Mouse (Mus musculus): ENCODE results near the gene Zmiz1.

The Zmiz1 gene

DNA sequence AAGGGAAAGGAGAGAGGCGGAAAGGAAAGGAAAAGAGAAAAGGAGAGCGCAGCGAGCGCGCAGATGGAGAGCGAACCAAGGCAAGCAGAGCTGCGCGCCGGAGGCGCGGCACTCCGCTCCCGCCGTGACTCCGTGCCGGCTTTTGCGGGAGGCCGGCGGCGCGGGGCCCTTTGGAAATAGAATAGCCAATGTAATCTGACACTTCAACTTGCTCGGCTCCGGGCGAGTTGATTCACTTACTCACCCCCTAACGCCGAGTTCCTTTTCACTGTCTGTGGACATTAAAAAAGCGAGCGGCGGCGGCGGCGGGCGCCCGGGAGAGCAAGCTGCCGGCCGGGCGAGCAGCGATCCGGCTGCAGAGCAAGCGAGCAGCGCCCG, at the start of gene Zmiz1:
Gene Zmiz1, plus strand, starts transcription at position 170 of the 378 bp plus-strand sequence.
- DNase-seq (ENCODE audit: low spot score in 2 of 2), result peak; percentile 85 to 87

DNA sequence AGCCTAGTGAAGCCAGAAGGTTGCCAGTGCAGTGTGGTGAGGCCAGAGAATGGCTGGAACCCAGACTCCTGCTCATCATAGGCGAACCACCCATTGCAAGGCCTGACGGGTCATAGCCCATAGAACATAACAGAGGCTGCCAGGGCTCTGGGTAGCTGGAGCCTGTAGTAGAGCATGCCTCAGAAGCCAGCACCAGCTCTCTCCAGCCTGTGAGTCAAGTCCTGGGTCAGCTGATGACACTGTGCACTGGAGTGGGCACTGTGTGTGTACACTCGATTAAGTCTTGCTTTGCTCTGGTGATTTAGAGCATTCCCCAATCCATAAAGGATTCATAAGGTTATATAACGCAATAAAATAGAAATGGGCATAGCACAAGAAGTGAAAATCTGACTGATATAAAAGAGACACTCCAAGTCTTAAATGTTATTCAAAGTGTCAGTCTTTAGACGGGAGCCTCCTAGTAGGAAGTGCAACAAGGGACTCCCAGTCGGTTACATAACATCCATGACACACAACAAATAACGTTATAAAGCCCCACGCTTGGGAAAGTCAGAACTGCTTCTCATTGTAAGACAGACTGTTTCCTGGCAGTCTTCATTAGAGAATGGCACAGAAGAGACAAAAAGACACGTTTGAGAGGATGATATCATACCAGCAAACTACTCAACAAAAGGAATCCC, 47.0 kb upstream of the Zmiz1 start:
- DNase-seq (ENCODE audit: low spot score in 2 of 2), result no peak

DNA sequence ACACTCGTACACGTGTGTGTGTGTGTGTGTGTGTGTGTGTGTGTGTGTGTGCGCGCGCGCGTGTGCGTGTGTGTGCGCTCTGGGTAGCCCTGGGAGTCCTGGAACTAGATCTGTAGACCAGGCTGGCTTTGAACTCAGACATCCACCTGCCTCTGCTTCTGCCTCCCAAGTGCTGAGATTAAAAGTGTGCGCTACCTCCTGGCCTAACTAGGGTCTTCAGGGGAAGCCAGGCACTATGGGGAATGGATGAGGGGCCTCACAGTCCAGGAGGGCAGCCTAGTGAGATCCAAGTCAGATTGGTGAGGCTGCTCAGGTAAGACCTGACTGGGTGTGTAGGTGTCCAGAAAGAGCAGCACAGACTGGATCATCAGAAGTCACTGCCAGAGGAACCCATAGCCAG, 46.2 kb upstream of the Zmiz1 start:
- DNase-seq (ENCODE audit: low spot score in 2 of 2), result no peak

DNA sequence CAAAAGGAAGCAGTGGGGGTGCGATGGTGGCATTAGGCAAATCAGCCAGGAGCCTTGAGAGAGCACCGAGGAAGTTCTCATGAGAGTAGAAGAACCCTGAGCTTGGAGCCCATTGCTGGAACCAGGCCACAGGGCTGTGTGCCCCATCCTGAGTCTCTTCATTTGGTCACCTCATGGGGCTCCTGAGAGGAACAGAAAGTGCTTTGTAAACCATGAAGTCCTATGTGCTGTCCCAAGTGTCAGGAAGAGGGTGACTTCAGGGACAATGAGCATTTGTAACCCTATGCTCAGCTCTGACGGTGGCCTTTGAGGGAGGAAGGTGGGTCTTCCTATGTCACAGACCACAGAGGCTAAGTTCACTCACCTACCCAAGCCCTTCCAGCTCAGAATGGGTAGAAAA, 45.5 kb upstream of the Zmiz1 start:
- DNase-seq (ENCODE audit: low spot score in 2 of 2), result no peak

DNA sequence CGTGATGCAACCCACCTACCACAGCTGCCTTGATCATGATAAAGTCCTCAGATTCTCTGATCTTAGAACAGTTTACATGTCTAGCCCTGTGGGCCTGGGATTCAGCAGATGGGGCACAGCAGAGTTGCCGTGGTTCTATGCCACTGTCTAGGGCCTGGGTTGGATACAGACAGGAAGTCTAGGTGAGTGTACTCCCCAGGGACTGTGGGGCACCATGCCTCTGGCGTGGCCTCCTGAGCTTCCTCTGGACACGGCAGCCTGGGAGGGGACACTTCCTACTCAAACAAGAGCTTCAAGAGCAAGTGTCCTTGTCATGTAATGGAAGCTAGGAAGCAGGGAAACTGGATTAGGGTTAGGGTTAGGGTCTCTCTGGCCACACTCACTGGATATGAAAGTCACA, 44.9 kb upstream of the Zmiz1 start:
- no peak for DNase-seq (ENCODE audit: low spot score in 2 of 2)

DNA sequence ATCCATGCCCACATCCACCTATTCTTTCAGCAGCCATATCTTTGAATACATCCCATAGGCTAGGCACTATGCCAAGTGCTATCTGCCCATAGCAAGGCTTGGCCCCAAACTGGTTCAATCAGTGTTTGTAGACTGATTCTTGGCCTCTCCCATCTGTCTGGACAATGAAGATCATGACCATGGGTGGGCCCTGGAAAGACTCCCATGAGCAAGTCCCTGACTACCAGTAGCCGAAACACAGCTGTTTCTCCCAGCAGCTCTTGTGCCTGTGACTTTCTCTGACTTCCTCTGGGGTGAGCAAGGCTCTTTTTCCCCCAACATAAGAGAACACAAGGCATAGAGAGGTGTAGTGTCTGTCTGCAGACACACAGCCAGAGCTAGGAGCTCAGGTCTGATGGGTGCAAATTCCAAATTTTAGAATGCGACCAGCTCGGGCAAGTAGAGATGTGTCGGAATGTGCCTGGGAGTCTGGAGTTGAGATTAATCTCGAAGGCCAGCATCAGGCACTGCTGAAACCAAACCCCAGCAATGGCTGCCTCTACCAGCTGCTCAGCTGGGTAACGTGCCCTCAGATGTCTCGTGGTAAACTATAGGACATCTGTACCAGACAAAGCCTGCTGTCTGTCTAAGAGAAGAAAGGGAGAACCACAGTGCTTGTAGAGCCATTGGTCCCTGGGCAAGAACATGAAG, 38.8 kb upstream of the Zmiz1 start:
- DNase-seq (ENCODE audit: low spot score in 2 of 2), result no peak

DNA sequence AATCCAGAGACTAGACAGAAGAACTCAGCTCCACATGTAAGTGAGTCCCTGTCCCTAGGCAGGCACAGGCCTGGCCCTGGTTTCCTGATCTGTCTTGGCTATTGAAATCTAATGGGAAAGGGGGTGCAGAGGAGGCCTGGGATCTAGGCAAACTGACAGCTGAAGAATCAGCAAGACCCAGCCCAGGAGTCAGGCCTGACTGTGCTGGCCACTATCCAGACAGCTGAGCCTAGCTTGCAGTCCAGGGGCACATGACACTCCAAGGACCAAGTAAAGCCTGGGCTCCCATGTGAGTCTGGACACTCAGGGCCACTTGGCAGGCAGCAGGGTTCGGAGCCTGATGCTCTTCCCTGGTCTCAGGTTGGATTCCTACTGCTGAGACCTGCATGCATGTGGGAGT, 38.0 kb upstream of the Zmiz1 start:
- no peak for DNase-seq (ENCODE audit: low spot score in 2 of 2)

DNA sequence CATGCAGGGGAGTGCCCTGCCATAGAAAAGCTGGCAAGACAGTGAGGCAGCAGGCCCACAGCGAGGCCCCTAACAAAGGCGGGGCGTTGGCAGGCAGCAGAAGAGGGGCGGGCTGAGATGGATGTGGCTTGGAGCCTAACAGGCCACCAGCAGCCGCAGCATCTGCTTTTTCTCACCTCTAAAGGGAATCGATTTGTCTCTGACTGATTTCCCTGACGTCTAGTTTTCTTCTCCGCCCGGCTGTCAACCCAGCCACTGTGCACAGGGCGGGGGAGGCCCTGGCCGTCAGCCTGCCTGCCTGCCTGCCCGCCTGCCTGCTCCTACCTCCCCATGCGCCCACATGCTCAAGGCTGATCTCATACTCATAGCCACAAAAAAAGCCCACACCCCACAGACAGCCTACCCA, 37.4 kb upstream of the Zmiz1 start:
- DNase-seq (ENCODE audit: low spot score in 2 of 2), result no peak

DNA sequence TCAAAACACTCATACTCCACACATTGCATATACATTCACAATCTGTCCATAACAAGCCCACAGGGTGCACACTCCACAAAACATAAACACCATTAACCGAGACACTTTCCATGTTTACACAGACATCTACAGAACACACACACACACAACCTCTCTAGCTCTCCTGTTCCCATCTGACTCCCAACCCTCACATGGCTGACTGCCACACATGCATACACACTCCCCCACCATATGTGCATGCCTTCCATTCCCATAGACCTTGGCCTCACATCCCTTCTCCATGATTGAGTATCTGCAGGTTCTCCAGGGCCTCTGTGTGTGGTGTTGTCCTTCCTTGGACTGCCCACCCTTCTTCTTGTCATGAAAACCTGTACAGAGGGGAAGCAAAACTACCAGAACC, 36.0 kb upstream of the Zmiz1 start:
- DNase-seq (ENCODE audit: low spot score in 2 of 2), result no peak

DNA sequence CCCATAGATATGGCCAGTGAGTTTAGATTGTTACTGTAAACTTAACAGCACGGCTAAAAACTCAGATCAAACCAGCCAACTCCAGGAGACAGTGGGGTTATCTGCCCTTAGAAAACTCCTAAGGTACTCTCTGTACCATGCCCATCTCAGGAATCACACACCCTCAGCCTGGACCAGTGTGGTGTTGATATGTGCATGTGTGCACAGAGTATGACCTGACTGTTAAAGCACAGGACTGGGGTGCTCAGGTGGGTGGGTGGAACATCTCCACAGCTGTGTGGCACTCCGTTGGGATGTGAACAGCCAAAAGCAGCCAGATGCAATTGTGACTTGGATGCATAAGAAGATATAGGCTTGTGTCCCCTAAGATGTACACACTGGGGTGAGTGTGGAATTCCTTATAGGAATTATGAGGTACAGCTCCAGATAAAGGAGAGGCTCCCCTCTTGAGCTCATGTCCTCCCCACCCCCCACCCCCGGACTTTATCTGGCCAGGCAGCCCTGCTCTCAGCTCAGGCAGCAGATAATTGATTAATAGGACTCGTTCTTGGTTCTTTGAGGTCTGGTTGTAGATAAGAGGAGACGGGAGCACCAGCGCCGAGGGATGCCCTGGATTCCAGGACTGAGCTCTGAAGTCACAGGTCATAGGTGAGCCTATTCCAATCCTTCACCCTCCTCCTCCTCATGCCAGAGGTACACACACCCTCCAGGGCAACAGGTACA, 35.1 kb upstream of the Zmiz1 start:
- no peak for DNase-seq (ENCODE audit: low spot score in 2 of 2)

DNA sequence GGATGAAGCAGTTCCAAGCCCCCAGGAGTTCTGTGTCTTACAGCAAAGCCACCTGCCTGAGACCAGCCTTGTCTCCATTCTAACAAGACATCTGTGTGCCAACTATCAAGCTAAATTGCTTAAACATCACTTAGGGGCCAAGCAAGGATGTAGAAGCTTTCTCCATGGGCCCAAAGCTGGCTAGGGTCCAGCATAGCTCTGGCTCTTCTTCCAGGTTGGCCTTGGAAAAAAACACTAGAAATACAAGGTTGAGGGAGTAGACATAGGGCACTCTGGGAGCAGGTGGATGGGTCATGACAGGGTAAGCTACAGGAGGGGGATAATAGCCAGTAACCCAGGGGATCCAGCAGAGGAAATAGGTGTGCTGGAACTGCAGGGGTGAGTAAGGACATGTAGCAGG, 20.7 kb upstream of the Zmiz1 start:
- no peak for DNase-seq (ENCODE audit: low spot score in 2 of 2)

DNA sequence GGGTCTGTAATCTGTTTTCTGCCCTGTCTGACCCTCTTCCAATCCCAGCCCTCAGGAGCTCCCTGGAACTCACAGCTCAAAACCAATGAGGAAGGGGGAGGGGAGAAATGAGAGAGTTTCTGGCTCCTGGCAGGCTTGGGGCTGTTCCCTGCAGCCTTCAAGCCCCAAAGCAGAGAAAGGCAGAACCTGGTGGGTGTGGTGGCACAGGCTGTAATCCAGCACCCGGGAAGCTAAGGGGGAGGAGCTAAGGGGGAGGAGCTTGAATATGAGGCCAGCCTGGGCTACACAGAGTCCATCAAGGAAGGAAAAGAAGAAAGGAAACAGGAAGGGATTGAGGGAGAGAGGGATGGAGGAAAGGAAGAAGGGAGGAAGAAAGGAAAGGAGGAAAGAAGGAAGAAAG, 18.9 kb upstream of the Zmiz1 start:
- no peak for DNase-seq (ENCODE audit: low spot score in 2 of 2)

DNA sequence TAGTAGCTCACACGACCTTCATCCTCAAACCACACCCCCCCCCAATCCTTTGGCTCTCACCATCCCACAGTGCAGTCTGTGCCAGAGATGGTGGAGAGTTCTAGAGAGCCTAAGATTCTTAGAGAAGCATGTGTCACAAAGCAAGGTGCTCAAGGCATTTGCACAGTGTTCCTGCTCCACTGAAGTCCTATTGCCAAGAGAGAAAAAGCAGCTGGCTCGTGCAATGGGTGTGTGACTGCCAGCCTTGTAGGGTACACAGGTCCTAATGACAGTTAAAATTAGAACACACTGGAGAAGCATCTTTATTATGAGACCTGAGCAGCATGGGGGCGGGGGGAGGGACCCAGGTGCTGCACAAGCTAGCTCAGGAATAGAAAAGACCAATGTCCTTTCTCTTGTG, 18.2 kb upstream of the Zmiz1 start:
- DNase-seq (ENCODE audit: low spot score in 2 of 2), result no peak

DNA sequence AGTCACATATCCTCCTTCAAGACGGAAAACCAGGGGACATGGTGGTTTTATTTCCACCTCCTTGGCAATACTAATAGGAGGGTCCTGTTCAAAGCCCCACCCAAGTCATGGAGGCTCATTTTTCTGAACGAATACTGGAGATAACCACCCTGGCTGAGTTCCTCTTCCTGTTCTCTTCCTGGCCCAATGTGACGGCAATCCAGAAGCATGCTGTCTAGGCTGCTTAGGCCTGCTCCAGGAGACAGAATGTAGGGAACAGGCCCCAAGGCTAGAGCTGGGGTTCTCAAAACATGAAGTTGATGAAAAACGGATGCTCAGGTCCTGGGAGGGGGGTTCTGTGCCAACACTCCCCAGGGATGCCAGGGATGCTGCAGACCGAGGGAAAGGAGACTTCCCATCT, 17.5 kb upstream of the Zmiz1 start:
- DNase-seq (ENCODE audit: low spot score in 2 of 2), result no peak

DNA sequence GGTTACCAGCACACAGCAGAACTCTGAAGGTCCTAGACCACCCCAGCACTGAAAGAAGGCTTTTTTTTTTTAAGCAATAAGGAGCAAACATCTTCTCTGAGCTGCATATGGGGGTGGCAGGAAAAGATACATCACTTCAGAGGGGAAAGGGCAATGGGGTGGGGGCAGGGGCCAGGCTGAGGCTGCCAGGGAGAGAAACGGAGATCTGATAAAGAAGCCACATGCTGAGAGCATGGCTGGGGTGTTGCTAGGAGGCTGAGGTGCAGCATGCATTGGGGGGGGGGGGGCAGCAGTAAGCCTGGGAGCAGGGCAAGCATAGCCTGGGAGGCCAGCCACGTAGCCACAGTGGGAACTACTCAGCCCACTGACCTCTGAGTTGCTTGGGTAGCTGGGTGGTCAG, 16.3 kb upstream of the Zmiz1 start:
- no peak for DNase-seq (ENCODE audit: low spot score in 2 of 2)

DNA sequence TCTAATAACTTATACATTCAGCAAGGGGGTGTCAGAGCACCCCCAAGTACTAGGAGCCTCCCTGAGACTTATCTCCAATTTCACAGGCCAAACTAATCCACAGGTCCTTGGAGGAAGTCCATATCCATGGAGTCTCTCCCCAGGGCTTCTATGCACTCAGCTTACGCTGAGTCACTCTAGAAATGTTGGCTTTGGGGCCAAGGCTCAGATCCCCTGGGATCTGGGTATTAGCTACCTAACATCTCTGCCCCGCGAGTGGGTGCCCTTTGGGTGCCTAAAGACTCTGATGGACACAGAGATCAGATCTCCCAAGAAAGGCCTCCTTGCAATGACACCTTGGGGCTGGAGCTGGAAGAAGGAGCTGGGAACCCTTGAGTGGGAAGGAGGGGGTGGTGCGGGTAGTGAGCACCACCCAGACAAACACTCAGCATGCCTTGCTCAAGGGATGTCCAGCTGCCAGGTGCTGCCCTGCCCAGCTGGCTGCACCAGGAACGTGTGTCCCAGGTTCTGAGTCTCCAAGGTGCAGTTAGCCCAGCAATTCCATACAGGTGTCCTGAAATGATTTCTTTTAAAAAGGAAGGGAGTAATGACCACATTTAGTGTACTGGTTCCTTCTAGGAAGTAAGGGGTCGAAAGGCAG, 11.7 kb upstream of the Zmiz1 start:
- DNase-seq (ENCODE audit: low spot score in 2 of 2), result no peak

DNA sequence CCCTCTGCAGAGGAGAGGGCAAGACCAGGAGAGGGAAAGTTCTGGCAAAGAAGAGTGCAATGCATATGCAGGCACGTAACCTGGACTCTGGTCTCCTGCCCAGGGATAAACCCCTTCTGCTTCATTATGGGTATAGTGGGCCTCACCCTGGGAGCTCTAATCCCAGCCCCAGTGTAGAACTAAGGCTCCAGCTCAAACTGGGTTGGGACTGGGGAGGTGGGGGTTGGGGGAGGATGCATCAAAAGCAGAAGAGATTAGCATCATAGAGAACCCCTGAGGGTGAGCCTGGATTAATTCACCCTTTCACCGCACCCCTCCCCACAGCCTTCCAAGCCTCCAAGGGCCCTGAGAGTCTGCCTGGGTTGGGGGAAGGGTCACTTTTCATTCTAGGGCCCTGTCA, 10.5 kb upstream of the Zmiz1 start:
- no peak for DNase-seq (ENCODE audit: low spot score in 2 of 2)

DNA sequence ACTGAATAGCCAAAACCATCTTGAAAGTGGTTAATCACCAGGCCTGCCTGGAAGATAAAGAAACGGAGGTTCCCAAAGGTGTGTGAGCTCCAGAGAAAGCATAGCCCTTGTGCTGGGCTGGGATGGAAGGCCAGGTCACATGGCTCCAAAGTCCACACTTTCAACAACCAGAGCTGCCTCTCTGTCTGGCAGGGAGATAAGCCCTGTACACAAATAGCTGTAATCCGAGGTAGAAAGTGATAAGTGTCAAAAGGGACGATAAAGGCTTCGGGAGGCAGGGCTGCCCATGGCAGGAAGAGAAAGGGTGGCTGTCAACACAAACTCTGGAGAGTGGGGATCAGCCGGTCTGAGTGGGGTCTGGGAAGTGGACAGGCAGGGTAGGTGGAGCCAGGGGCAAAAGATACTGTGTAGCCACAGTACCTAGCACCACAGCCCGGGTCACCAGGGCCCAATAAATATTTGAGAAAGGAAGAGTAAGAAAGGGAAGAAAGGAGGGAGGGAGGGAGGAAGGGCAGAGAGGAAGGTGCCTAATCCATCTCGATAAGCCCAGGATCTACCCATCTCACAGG, 7.8 kb upstream of the Zmiz1 start:
- DNase-seq (ENCODE audit: low spot score in 2 of 2), result no peak

DNA sequence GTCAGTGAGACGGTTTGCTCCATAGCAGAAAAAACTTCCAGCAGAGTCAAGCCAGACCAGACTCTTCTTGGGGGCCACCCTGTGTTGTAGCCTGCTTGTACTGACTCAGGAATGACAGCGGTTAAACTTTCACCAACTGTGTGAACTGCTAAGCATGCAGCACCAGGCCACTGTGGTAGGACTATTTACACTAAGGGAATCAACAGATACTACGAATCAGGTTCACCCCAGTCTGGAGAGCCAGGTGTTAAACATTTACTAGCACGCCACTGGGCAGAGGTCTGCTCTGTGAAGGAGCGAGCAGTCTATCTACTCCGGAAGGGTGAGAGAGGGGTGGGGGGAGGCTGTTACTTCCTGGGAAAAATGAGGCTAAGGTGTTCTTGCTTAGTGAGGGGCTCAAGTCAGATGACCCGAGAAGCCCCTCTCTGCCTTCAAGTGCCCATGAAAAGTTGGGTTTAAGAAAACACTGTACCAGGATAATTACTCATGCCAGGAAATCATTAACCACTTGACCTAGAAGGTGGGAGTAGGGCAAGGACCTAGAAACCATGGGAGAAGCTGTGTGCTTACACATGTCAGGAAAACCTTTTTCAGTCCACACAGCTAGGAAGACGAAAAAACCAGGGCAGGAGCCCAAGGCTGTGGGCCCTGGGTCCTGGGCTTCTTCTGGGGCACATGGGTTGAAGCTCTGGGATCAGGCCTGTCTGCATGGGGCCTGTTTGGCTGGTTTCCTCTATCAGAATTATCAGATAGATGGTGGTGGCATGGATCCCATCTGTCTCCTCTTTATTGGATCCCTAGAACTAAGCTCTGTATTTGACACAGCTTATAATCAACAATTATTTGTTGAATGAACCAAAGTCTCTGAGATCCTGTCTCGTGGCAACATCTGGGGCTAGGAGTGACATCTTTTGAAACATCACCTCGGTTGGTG, 7.0 kb upstream of the Zmiz1 start:
- DNase-seq (ENCODE audit: low spot score in 2 of 2), result no peak

DNA sequence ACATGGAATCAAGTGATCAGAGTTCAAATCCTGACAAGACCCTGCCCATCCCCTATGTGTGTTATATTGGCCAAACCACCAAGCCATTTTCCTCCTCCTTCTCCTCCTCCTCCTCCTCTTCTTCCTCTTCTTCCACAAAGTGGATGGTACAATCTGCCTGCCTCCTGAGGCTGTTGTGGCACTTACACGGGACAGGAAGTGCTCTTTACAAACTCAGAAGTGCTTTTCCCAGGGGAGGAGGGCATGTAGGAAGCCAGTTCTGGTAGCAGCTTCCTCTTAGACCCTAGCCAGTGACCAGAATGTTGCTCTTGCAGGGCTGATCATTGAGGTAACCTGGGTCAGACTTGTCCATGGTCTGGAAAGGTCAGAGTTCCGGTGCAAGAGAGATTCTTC, 6.4 kb upstream of the Zmiz1 start:
- no peak for DNase-seq (ENCODE audit: low spot score in 2 of 2)

DNA sequence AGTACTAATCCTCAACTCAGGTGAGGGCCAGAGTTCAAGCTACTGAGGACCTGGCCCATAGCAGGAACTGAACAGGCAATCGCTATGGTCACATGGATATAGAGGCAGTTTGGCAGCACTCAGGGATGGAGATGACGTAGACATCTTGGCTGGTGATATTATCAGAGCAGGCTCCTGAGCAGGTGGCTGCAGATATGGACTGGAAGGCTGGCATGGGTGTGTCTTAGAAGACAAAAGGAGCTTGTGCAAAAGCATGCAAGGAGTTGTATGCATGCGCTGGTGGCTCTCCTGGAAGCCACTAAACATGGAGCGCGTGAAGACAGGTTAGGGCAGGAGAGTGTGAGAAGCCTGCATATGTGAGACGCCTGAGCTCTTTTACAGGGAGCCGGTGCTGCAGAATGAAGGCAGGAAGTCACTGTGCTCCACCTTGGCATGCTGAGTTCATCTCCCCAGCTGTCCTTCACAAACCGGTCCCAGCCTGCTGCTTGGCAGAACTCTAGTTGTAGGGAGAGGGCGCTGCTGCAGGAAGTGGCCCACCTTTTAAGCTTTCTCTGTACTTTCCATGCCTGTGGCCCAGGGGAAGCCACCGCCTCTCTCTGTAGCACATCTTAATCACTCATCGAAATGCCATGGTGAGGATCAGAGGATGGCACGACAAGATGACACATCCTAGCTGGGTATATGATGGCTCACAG, 4.8 kb upstream of the Zmiz1 start:
- no peak for DNase-seq (ENCODE audit: low spot score in 2 of 2)

Measured in urinary bladder, adult 18-20 months (tissue).